Mouse (Mus musculus): Measurements from ENCODE around the gene Zmynd15. TPM values are rescaled to one million over a fixed set of nuclear protein-coding genes. Genes with fewer than 3 reads are reported as not detected.
"Not testable (repeated sequence)": the region's sequence is repeated elsewhere in the genome, so short reads cannot be mapped to it uniquely, and the experiment has no call there.

The Zmynd15 gene
- polyA plus RNA-seq, 1 experiment: 1.5 TPM

DNA sequence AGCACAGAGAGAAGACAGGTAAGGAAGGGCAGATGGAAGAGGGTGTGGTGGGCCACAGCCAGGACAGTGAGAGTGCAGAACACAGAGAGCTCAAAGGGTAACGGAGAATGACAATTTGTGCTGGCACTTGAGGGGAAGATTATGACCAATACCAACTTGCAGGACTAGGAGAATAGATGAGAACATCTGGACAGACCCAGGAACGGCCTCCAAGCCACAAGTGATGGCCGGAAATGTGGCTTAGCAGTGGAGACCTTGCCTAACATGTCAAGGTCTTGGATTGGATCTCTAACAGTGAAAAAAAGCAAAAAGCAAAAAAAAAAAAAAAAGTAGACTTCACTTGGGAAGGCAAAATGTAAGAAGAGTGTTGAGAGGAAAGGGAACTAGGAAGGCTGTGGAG is 10.5 kb downstream of the Zmynd15 start:
- Histone ChIP-seq H3K27ac (ENCODE audit: control insufficient read depth, insufficient read depth, low read depth, low read length, poor library complexity) (no peak overlapping the region), H3K4me1 (ENCODE audit: control insufficient read depth, insufficient read depth, low read length) (no peaks in the 10 kb centered on the region; the same call in 1 of the 2 replicates), H3K4me3 (replicated peaks; ENCODE audit: control insufficient read depth, low read depth, low read length) (no peak overlapping the region)
- WGBS: 74% methylated on average over 3 of the region's 3 CpGs
- no peak for TF ChIP-seq CTCF (IDR thresholded peaks at IDR 0.05; ENCODE audit: control insufficient read depth, insufficient read depth, low read length)

GRCm38 (mm10) chr11:70472716-70473115 is 13.5 kb downstream of the Zmynd15 start:
- H3K4me3 ChIP-seq (replicated peaks; ENCODE audit: control insufficient read depth, low read depth, low read length): no peak overlapping the region
- H3K4me1 ChIP-seq (ENCODE audit: control insufficient read depth, insufficient read depth, low read length): no peaks in the 10 kb centered on the region; the same call in 1 of the 2 replicates
- no peak overlapping the region for H3K27ac ChIP-seq (ENCODE audit: control insufficient read depth, insufficient read depth, low read depth, low read length, poor library complexity)
- no peak for TF ChIP-seq POLR2A (IDR thresholded peaks at IDR 0.05; ENCODE audit: borderline replicate concordance, control insufficient read depth, low read depth, low read length)
- no peak for TF ChIP-seq CTCF (IDR thresholded peaks at IDR 0.05; ENCODE audit: control insufficient read depth, insufficient read depth, low read length)

- not testable (repeated sequence) for H3K4me1 ChIP-seq (ENCODE audit: control insufficient read depth, insufficient read depth, low read length); H3K4me3 ChIP-seq (replicated peaks; ENCODE audit: control insufficient read depth, low read depth, low read length); H3K27ac ChIP-seq (ENCODE audit: control insufficient read depth, insufficient read depth, low read depth, low read length, poor library complexity)
- WGBS: 79% methylated on average over 5 of the region's 5 CpGs
Observed at GRCm38 (mm10) chr11:70473291-70473690, 14.1 kb downstream of the Zmynd15 start.

- Histone ChIP-seq H3K4me1 (ENCODE audit: control insufficient read depth, insufficient read depth, low read length) (no peaks in the 10 kb centered on the region), H3K27ac (ENCODE audit: control insufficient read depth, insufficient read depth, low read depth, low read length, poor library complexity) (no peak overlapping the region), H3K4me3 (replicated peaks; ENCODE audit: control insufficient read depth, low read depth, low read length) (no peak overlapping the region)
- TF ChIP-seq POLR2A (IDR thresholded peaks at IDR 0.05; ENCODE audit: borderline replicate concordance, control insufficient read depth, low read depth, low read length) (no peak), CTCF (IDR thresholded peaks at IDR 0.05; ENCODE audit: control insufficient read depth, insufficient read depth, low read length) (no peak)
- WGBS: 82% methylated on average over 12 of the region's 12 CpGs
Observed at GRCm38 (mm10) chr11:70474872-70475534, 15.8 kb downstream of the Zmynd15 start.

DNA sequence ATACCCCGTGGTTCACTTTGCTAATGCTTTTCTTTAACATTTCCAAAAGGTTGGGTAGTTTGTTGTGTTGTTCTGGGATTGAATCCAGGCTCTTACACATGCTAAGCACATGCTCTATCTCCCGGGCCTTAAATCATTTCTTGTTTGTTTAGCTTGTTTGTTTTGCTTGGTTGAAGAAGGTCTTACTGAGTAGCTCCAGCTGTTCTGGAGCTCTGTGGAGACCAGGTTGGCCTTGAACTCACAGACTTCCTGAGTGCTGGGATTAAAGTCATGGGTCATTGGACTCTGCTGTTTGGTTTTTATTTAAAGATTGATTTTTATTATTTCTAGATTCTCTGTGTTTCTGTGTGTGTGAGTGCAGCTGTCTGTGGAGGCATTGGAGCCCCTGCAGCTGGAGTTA is 26.3 kb downstream of the Zmynd15 start:
- 70% methylated on average over 2 of the region's 2 CpGs for WGBS
- H3K27ac ChIP-seq (ENCODE audit: control insufficient read depth, insufficient read depth, low read depth, low read length, poor library complexity): no peak overlapping the region
- no peaks in the 10 kb centered on the region for H3K4me1 ChIP-seq (ENCODE audit: control insufficient read depth, insufficient read depth, low read length)
- TF ChIP-seq CTCF (IDR thresholded peaks at IDR 0.05; ENCODE audit: control insufficient read depth, insufficient read depth, low read length) (no peak), POLR2A (IDR thresholded peaks at IDR 0.05; ENCODE audit: borderline replicate concordance, control insufficient read depth, low read depth, low read length) (no peak)
- no peak overlapping the region for H3K4me3 ChIP-seq (replicated peaks; ENCODE audit: control insufficient read depth, low read depth, low read length)

DNA sequence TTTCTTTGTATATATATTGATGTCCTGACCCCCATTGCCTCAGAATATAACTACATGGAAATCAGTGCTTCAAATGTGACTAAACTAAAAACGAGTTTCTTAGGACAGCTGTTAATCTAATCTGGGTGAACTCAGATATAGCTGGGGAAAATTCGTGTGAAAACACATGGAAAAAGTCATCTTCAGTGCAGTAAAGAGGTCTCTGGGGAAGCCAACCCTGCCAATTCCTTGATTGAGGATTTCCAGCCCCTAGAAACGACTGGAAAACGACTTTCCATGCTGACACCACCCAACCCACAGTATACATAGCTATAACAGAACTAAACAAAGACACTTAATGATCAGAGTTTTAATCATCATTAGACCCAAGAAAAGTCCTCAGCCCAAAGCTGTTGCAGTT is 28.6 kb downstream of the Zmynd15 start:
- Histone ChIP-seq H3K27ac (ENCODE audit: control insufficient read depth, insufficient read depth, low read depth, low read length, poor library complexity) (no peak overlapping the region), H3K4me3 (replicated peaks; ENCODE audit: control insufficient read depth, low read depth, low read length) (no peak overlapping the region), H3K4me1 (ENCODE audit: control insufficient read depth, insufficient read depth, low read length) (no peaks in the 10 kb centered on the region)
- WGBS: 63% methylated on average over 4 of the region's 4 CpGs
- TF ChIP-seq CTCF (IDR thresholded peaks at IDR 0.05; ENCODE audit: control insufficient read depth, insufficient read depth, low read length) (no peak), POLR2A (IDR thresholded peaks at IDR 0.05; ENCODE audit: borderline replicate concordance, control insufficient read depth, low read depth, low read length) (no peak)

GRCm38 (mm10) chr11:70489138-70489537 is 29.9 kb downstream of the Zmynd15 start:
- 69% methylated on average over 3 of the region's 3 CpGs for WGBS

DNA sequence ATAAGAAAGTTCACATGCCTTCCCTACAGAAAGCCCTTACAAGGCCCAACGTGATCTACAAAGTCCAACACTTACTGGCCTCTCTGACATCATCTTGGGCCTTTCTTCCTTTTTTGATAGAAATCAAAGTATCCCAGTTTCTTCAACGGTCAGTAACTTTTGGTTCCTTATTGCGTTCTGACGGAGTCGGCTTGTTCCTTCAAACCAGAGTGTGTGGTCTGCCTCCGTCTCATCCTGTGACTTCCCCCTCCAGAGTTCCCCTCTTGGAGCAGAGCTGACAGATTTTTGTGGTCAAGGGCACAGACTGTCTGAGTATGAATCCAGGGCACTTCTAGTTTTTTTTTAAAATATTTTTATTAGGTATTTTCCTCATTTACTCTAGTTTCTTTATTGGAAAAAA is 30.5 kb downstream of the Zmynd15 start:
- 6% methylated on average over 6 of the region's 6 CpGs for WGBS
- TF ChIP-seq CTCF (IDR thresholded peaks at IDR 0.05; ENCODE audit: control insufficient read depth, insufficient read depth, low read length) (no peak), POLR2A (IDR thresholded peaks at IDR 0.05; ENCODE audit: borderline replicate concordance, control insufficient read depth, low read depth, low read length) (no peak)
- H3K4me3 ChIP-seq (replicated peaks; ENCODE audit: control insufficient read depth, low read depth, low read length): no peak overlapping the region
- H3K27ac ChIP-seq (ENCODE audit: control insufficient read depth, insufficient read depth, low read depth, low read length, poor library complexity): no peak overlapping the region
- H3K4me1 ChIP-seq (ENCODE audit: control insufficient read depth, insufficient read depth, low read length): no peaks in the 10 kb centered on the region

More at GRCm38 (mm10) chr11:70489138-70489537, 29.9 kb downstream of the Zmynd15 start:
- no peak for TF ChIP-seq CTCF (IDR thresholded peaks at IDR 0.05; ENCODE audit: control insufficient read depth, insufficient read depth, low read length)
- TF ChIP-seq POLR2A (IDR thresholded peaks at IDR 0.05; ENCODE audit: borderline replicate concordance, control insufficient read depth, low read depth, low read length): no peak
- Histone ChIP-seq H3K4me1 (ENCODE audit: control insufficient read depth, insufficient read depth, low read length) (no peaks in the 10 kb centered on the region), H3K27ac (ENCODE audit: control insufficient read depth, insufficient read depth, low read depth, low read length, poor library complexity) (no peak overlapping the region; the same call in 1 of the 2 replicates), H3K4me3 (replicated peaks; ENCODE audit: control insufficient read depth, low read depth, low read length) (no peak overlapping the region)
